Mouse (Mus musculus): ENCODE measurements at regions not wholly inside any gene's neighbourhood (a gene's known extent, or its start where the extent isn't known, plus 50 kb on each side); places are given as distances from the start of the nearest gene placed in this dataset.

DNA sequence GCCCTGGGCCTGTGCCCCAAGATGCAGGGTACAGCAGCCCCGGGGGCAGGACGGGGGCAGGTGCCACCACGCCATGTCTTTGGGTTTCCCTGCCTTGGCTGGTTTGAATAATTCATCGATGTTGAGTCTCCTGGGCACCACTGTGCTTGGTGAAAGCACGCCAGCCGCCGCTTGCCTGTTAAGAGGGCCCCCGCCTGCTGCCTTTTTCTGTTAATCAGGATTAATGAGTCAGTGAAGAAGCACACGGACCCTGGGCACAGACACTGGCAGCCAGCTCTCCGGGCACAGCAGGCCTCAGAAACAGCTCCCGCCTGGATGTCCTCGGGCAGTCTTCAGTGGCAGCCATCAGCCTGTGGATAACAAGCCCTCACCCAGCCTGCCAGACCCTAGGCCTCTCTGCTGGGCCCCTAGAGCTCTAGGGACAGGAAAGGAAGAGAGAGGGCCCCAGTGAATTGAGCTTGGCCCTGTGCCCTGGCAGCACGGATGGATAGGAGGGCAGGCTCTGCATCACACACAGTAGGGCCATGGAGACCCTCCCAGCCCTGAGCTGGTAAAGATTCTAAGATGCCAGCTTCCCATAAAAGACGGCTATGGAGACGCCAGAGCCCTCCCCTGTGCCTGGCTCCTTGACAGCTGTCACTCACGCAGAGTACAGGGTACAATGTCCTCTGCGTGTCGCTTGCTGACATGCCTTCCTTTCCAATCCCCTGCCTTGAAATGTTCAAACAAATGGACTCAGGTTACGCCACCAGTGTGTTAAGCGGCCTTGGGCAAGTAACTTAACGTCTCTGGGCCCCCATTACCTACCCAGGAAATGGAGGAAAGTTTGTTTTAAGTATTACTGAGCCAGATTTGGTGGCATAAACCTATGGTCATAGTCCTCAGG lies 118.4 kb downstream of the Cryba4 start:
- no peak for TF ChIP-seq CTCF (IDR thresholded peaks at IDR 0.05; ENCODE audit: low read depth, low read length)
- no peak for TF ChIP-seq EP300 (IDR thresholded peaks at IDR 0.05; ENCODE audit: insufficient read depth, low read depth, low read length)
- no peak for TF ChIP-seq POLR2A (IDR thresholded peaks at IDR 0.05; ENCODE audit: insufficient read depth, low read length)
